Comparison of ENCODE assay signal across 8 mouse cellular contexts in the genomic region with DNA sequence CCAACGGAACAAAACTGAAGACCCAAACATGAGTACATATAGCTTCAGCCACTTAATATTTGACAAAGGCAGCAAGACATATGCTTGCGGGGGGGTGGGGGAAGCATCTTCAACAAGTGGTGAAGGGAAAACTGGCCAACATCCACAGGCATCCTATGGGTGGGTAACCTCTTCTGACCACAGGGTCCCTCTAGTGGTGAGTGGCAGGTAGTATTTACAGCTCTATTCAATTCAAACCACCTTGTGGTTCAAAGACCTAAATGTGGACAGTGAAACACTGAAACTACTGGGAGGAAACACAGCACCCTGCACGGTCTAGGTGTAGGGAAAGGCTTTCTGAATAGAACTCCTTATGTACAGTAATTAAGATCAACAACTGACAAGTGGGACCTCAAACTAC. TPM values are rescaled to one million over a fixed set of nuclear protein-coding genes. Genes with fewer than 3 reads are reported as not detected.
DNase-seq lines count a peak whose midpoint lies in the region; ATAC-seq and TF ChIP-seq lines count a peak whose summit lies in the region.

No protein-coding gene starts in this region.

- no peaks in the 10 kb centered on the region for H3K9me3 ChIP-seq in G1E (replicated peaks)

- peaks cover 20% of the 10 kb centered on the region for H3K36me3 ChIP-seq in G1E (replicated peaks)

- DNase-seq in left cerebral cortex, adult 2 months (ENCODE audit: extremely low spot score in 1 of 2, low spot score in 2 of 2) = no peak
- DNase-seq in left cerebral cortex, postnatal 36 days (ENCODE audit: low spot score in 2 of 2) = no peak
- DNase-seq in G1E (ENCODE audit: low spot score) = peak; percentile 20
- DNase-seq in c-Kit-positive CD71-positive TER-119-negative erythroid progenitor cells, embryonic 14.5 days (ENCODE audit: low read depth) = peak; percentile 63
- DNase-seq in lung, postnatal 36 days = peak; percentile 60
- peak; percentile 35 for DNase-seq in thymus, postnatal 25 days
- no peak for DNase-seq in layer of hippocampus, adult 9-11 months

- intact Hi-C loops in left cerebral cortex, adult 2 months (cut with DNase I) = loop anchor here (1.0 kb wide), 1 partner anchor 55 kb away; no protein-coding TSS in a partner anchor
- intact Hi-C loops in left cerebral cortex, postnatal 36 days (cut with DNase I) = no loop called here

- H3K27ac ChIP-seq in left cerebral cortex, adult 2 months = no peak overlapping the region

- peak; percentile 77 for TF ChIP-seq CTCF in left cerebral cortex, adult 2 months (IDR thresholded peaks at IDR 0.05)
- TF ChIP-seq CTCF in G1E (IDR thresholded peaks at IDR 0.05; ENCODE audit: low read depth, low read length) = peak; percentile 94

- H3K4me1 ChIP-seq in G1E (ENCODE audit: insufficient read depth, low read depth, low read length) = peaks cover 34% of the 10 kb centered on the region

- H3K27me3 ChIP-seq in G1E (ENCODE audit: insufficient read depth, low read length) = peaks cover 13% of the 10 kb centered on the region

- no peak overlapping the region for H3K4me3 ChIP-seq in left cerebral cortex, adult 2 months
- no peak overlapping the region for H3K4me3 ChIP-seq in G1E (ENCODE audit: low read depth, low read length)

- 0 out of 2 replicates have a peak, but pooled peaks have one; percentile 38 for ATAC-seq in G1E (ENCODE audit: extremely low read depth, insufficient number of reproducible peaks, low FRiP score, poor library complexity, severe bottlenecking)
- ATAC-seq in hematopoietic stem cell, adult 5-6 weeks (replicated peaks in 1 of 2; ENCODE audit: insufficient read depth in 1 of 2, low FRiP score in 2 of 2, low TSS enrichment in 1 of 2, low read depth in 1 of 2, poor library complexity in 2 of 2, severe bottlenecking in 2 of 2) = peak; percentile 80 to 87

RNA-seq across cellular contexts. Expression of gene Psmd4, which starts 11.3 kb away (rescaled TPM):
- 100 to 1,000 TPM; 156 to 164 TPM for total RNA-seq in left cerebral cortex, adult 2 months (2021)
- 100 to 1,000 TPM; 143 to 149 TPM for total RNA-seq in left cerebral cortex, postnatal 36 days (2021)
- total RNA-seq in G1E (2014; fragmentation: Nextera tagmentation) = 92.0 and 92.7 TPM in 2 replicates
- 374 and 411 TPM in 2 replicates for total RNA-seq in G1E (2017)
- polyA plus RNA-seq in G1E (2012) = 108 and 177 TPM in 2 replicates
- total RNA-seq in hematopoietic stem cell, adult 5-6 weeks (2017) = 164 and 233 TPM in 2 replicates

RNA-seq across cellular contexts. Expression of gene Zfp687, which starts 38.5 kb away (rescaled TPM):
- total RNA-seq in left cerebral cortex, adult 2 months (2021) = 10 to 100 TPM; 23.1 to 25.9 TPM
- 10 to 100 TPM; 24.0 to 26.1 TPM for total RNA-seq in left cerebral cortex, postnatal 36 days (2021)
- total RNA-seq in G1E (2014; fragmentation: Nextera tagmentation) = 44.7 and 52.9 TPM in 2 replicates
- 22.4 and 27.5 TPM in 2 replicates for total RNA-seq in G1E (2017)
- polyA plus RNA-seq in G1E (2012) = 64.0 and 72.5 TPM in 2 replicates
- total RNA-seq in hematopoietic stem cell, adult 5-6 weeks (2017) = 26.6 and 29.0 TPM in 2 replicates

RNA-seq across cellular contexts. Expression of gene Pip5k1a, which starts 53.0 kb away (rescaled TPM):
- total RNA-seq in left cerebral cortex, adult 2 months (2021) = 10 to 100 TPM; 58.2 to 58.5 TPM
- 10 to 100 TPM; 51.7 to 56.3 TPM for total RNA-seq in left cerebral cortex, postnatal 36 days (2021)
- total RNA-seq in G1E (2014; fragmentation: Nextera tagmentation) (67.5 and 67.6 TPM in 2 replicates), G1E (2017) (39.3 and 40.1 TPM in 2 replicates)
- 21.9 and 30.0 TPM in 2 replicates for polyA plus RNA-seq in G1E (2012)
- total RNA-seq in hematopoietic stem cell, adult 5-6 weeks (2017) = 20.9 and 23.1 TPM in 2 replicates

RNA-seq across cellular contexts. Expression of gene Vps72, which starts 57.1 kb away (rescaled TPM):
- total RNA-seq in left cerebral cortex, adult 2 months (2021) = 10 to 100 TPM; 42.1 to 43.1 TPM
- total RNA-seq in left cerebral cortex, postnatal 36 days (2021) = 10 to 100 TPM; 39.7 to 46.7 TPM
- total RNA-seq in G1E (2014; fragmentation: Nextera tagmentation) (108 and 120 TPM in 2 replicates), G1E (2017) (96.2 and 146 TPM in 2 replicates)
- 274 and 307 TPM in 2 replicates for polyA plus RNA-seq in G1E (2012)
- total RNA-seq in hematopoietic stem cell, adult 5-6 weeks (2017) = 63.2 and 229 TPM in 2 replicates

Comparison
In these comparisons a context has a peak if more than half of its experiments do, and no peak if none do; other contexts are left out.
1. DNase-seq: peak in G1E (single experiment), c-Kit-positive CD71-positive TER-119-negative erythroid progenitor cells, embryonic 14.5 days (single experiment), lung, postnatal 36 days (single experiment) and thymus, postnatal 25 days (single experiment); none in left cerebral cortex, adult 2 months (0 of 2), left cerebral cortex, postnatal 36 days (0 of 2) and layer of hippocampus, adult 9-11 months (single experiment).